Mouse (Mus musculus): ENCODE results near the gene Ccdc187.

Ccdc187 gene

DNA sequence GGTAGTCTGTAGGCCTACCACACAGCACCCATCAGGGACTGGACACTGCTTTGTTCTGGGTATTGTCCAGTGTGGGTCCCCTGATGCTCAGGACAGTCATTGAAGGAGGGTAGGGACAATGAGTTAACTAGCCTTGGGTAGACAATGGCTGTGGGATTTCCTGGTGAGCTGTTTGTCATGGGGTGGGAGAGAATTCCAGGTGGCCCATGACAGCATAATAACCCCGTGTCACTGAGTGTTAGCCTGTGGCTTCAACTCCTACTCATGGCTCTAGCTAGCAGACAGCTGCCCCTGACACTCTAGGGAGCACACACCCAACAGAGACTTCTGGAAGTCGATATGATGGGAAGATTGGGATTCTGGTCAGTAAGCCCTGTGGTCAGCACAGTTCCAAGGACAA is at the start of gene Ccdc187:
Ccdc187 (minus strand) TSS at position 101 of the 400 bp plus-strand sequence.
- DNase-seq: no peak

DNA sequence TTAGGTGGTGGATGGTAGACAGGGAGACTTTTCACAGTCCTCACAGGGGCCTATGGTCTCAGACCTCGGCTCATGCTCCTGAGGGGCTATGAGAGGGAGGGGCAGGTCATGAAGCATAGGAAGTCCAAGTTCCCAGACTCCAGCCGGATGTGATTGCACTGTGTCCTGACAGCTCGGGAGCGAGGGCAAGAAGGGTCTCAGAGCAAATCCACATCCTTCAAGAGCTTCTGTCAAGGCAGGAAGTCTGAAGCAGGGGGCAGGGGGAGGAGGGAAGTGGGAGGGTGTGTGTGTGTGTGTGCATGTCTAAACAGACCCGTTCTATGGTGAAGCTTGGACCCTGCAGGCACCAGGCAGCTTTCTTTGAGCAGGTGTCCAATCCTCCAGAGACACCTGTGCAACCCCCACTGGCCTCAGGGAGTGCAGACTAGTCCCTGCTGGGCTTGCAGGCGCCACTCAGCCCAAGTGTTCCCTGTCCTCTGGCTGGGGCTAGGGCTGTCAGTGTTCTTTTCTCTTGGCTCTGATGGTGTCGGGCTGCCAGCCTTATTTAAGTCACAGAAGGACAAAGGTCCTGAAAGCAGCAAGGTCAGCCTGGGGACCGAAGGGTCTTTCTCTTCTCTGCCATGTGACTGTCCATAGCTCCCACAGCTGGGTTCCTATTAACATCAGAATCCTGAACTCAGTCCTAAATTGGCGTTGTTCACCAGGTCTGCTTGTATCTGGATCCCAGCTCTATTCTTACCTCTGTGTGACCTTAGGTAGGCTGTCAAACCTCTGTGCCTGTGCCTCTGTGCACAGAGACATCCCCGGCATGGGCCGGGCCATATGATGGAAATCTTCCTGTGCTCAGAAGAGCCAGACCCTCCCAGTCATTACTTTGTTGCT is 48.5 kb upstream of the Ccdc187 start:
- DNase-seq: peak; percentile 65 to 77

DNA sequence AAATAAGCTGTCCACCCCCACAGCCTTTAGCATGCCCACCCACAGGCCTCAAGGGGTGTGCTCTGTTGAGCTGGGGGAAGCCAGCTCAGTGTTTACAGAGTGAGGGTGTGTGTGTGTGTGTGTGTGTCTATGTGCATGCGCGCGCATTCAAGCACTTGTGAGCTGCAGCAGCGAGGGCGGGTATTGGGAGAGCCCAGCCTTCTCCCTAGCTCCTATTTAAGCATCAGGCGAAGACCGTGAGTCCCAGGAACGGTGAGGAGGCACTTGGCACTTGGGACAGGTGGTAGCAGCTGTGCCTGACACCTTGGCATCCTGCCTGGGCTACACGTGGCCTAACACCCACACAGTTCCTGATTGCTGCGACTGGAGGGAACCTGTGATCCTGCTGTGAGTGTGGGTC is 47.7 kb upstream of the Ccdc187 start:
- peak; percentile 61 to 71 for DNase-seq

DNA sequence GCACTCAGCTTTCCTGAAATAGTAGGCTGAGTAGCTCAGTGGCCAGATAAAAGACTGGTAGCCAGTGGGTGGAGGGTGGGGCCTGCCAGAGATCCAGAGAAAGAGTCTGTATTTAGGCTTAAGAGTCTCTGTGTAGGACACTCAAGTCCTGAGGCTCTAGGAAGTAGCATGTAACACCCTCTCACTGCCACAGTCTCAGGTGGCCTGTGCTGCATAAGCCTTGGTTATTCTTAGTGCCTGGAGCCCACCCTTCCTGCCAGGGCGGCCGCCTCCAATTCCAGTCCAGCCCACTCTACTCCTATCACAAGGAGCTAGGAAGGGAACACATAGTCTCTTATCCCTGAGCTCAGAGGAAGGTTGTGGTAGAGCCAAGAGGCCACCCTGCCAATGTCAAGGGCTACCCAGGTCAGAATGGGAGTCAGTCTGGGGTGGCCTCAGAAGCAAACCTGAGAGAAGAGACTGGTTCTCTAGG is 47.2 kb upstream of the Ccdc187 start:
- DNase-seq: peak; percentile 36 to 67

DNA sequence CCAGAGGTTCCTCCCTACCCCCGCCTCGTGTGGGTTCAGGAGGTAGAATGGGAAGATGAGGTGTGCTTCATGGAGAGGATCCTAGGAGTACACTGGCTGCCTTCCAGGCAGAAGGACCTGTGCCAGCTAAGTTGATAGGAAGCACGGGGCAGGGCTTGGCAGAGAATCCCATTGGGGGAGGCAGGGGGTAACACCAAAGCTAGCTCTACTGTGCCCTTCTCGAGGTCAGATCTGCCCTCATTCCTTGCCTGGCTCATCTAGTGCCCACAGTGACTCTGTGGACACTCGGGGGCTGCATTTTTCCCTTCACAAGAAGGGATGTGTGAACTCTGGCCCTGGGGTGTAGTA is 44.8 kb upstream of the Ccdc187 start:
- peak in 1 of 2 experiments; percentile 66 for DNase-seq

DNA sequence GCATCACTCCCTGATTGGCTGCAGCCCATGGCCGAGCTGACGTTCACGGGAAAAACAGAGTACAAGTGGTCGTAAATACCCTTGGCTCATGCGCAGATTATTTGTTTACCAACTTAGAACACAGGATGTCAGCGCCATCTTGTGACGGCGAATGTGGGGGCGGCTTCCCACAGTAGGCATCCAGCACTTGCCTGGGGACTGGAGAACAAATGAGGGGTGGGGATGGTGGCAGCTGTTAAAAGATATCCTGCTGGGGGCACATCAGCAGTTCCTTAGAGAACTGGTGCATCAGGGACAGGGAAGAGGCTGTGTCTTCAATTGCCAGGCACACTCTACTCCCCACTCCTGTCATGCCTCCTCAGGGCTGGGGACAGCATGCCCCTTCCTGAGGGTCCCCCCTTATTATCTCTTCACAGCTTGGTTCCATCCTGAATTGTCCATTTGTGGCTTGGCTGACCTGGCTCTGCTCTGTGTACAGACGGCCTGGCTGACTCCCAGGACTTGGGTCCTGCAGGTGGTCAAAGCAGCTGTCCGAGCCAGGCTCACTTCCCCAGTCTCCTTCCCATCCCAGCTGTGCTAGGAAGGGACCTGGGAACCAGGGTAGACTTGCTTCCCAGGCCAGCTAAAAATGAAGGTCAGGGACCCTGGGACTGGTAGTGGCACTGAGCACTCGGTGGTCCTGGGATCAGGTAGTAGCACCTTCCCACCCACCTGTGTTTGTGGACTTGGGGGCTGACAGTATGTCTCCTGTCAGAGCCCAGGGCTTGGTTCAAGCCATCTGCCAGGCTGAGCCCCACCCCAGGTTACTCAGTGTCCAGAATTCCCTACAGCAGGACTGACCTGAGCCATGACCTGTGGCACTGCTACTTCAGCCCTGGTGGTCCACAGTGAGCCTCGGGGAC is 44.2 kb upstream of the Ccdc187 start:
- DNase-seq: no peak

DNA sequence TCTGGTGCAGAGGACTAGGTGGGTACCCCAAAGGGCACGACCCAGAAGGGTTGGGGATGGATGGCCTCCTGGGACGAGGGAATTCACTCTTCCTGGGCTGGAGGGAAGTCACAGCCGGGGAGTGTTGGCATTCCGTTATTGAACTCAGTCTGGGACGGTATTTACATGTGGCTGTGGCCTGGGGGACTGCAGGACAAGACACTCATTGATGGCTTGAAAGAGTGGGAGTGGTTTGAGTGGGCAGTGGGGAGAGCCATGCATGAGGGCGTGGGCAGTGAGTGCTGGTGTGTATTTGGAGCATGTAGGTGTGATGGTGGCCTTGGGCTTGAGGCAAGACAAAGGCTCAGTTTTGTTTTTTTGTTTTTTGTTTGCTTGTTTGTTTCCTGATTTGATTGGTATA is 36.3 kb upstream of the Ccdc187 start:
- DNase-seq: no peak

DNA sequence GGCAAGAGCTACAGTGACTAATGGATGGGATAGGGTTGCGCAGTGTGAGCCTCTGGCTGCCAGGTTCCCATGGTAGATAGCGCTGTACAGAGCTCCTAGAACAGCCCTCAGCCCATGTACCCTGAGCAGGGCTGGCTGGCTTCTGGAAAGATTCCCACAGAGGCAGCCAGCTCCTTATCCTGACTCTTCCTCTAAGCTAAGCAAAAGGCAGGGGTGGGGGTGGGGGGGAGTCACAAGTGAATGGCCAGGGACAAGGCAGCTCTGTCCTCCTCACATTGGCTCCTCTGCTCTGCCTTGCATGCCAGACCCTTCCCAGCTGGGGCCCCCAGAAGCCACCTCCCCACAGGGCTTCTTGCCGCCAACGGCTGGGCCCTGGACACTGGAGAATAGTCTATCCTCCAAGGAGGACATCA is 35.7 kb upstream of the Ccdc187 start:
- DNase-seq: no peak

DNA sequence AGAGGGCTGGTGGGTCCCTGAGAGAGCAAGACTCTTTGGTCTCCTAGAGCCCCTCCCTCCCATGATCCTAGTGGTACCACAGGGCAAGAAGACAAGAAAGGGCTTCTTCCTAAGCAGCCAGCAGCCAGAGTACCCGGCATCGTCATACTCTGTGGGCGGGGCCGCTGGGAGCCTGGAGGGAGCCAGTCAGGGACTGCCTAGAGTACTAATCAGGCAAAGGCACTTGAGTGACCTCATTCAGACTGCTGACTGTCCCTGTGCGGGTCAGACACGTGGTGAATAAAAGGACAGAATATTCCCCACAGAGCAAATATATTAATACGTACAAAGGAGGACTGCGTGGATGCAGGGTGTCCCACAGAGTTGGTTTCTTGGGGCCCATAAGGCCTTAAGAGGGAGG is 35.0 kb upstream of the Ccdc187 start:
- DNase-seq: peak in 1 of 2 experiments; percentile 15

DNA sequence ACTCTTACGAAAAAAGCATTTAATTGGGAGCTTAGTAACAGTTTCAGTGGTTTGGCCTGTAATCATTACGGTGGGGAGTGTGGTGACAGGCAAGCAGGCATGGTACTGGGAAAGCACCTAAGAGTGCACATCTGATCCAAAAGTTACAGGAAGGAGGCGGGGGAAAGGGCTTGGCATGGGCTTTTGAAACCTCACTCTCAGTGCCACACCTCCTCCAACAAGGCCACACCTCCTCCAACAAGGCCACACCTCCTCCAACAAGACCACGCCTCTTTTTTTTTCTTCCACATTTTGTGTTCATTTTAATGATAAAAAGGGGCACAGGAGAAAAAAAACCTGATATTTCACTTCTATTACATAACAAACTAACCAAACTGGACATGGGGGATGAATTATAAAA is 33.5 kb upstream of the Ccdc187 start:
- DNase-seq: peak in 1 of 2 experiments; percentile 36

DNA sequence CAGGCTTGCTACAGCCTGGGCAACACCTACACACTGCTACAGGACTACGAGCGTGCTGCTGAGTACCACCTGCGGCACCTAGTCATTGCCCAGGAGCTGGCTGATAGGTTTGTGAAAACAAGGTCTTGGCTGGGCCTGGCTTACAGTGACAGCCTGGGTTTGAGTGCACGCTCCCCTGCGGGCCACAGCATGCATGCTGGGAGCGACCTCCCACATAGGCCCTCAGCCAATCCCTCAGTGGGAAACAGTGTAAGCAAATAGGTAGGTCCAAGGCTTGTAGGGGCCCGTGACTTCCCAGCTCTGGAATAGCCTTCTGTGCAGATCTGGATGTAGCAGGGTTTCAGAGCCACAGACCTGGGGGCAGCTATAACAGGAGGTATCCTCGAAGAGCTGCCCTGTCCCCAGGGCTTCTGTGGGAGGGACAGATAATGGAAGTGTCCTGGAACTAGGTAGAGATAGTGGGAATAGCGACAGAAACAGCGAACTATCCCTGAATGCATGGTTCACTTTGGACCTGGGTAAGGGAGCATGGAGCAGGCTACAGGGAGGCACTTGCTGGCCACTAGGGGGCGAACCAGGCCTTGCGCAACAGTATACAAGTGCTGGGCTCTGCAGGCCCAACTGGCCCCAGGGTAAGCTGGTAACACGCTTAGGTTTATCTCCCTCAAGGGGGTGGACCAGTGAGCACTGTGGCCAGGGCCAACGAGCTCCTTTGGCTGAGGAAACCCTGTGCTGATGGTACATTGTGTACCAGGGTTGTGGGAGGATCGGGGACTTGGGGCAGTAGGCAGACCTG is 31.2 kb upstream of the Ccdc187 start:
- peak in 1 of 2 experiments; percentile 85 for DNase-seq

DNA sequence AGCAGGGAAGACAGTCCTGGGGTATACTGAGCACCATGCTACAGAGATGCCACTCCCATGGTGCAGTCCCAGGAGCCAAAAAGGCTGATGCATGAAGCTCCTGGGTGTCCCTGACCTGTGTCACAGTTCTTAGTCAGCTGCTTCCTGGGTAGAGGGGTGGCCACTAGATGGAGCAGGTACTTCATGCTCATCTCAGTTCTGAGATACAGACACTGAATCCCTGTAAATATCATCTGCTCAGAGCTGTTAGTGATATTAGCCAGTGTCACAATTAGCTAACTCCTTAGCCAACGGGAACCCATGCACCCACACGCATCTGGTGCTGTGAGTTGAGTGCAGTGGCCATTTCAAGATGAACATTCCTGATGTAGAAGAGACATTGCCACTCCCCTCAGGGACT is 30.6 kb upstream of the Ccdc187 start:
- peak in 1 of 2 experiments; percentile 74 for DNase-seq

DNA sequence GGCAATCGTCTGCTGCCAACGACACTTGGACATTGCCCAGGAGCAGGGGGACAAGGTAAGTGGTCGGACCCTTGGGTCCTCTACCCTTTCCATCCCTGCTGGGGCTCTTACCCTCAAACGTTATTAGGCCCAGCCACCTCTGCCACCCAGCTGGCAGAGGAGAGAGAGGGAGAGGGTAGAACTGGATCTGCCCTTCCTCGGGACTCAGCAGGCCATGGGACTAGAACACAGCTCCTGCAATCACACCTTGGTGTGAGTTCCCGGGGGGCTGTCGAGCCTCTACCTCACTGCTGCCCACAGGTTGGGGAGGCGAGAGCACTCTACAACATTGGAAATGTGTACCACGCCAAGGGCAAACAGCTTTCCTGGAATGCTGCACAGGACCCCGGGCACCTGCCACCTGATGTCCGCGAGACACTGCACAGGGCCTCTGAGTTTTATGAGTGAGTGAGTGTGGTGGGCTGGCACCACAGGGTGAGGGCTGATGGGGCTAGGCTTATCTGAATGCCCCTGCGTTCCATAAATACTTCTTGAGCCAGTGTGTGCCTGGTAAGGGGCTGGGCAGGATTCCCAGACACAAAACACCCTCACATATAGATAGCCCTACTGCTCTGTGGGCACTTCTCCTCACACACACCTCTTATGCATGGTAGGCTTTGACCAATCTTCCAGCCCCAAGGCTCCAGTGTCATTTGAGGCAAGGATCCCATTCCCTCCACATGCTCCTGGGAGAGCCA is 29.4 kb upstream of the Ccdc187 start:
- DNase-seq: no peak

DNA sequence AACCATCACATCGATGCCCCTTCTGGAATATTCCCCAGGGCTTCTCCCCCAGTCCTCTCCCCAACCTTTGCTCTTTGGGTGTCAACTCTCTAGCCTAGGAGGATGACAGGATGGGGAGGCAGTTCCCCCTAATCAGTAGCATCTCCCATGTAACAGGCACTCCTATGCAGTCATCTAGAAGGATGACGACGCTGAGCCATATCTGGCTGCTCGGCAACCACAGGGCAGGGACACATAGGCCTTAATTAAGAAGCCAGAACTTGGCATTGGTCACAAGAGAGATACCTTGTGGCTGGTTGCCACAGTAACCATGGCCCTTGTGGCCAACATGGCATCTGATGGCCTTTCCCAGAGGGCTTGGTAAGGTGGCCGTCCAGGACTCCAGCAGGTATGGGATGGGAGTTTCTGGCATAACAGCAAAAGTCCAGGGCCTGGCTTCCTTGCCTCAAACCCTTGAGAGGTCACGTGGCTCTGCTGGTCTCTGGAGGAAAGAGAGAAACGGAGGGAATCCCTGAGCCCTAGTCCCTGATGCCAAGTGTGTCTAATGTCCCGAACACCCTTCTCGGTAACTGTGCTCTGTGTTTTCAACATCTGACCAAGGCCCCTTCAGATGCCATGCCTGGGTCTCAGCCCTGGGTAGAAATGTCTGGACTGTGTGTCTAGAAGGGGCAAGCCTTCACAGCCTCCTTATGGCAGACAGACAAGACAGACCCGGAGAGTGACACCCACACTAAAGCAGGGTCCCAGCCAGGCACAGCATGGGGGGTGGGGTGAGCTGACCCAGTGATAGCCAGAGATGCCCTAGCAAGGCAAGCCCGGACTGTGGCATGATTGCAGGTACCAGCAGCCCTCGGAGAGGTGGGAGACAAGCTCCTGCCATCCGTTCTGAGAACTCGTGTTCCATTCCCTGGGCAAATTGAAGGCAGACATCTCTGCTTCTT is 26.2 kb upstream of the Ccdc187 start:
- no peak for DNase-seq

DNA sequence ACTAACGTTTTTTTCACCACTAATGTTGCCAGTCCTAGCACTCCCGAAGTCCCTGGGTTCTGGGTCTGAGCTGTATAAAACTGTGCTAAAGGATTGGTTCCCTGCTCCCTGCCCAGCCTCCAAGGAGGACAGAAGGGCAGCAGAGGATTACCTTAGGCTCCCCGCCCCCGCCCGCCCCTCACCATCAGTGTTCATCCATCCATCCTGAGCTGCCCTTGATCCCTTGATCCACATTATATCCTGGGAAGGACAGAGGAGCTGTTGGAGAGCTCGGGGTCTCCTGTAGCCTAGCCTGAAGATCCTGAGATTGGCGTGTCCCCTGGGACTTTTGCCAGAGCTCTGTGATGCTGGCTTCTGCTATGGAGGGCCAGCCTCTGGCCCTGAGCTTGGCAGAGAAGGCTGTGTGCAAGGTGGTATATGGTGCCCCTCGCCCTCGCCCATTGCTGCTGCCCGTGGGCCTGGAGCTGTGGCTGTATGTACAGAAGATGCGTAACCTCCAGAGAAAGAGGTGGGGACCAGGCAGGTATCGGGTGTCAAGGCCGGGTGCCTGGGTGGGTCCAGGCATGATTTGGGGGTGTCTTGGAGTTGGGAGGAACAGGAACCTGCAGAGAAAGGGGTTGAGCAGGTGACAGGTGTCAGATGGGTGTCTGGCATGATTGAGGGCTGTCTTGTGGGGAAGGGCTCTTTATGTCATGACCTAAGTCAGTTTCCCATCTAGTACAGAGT is 25.3 kb upstream of the Ccdc187 start:
- no peak for DNase-seq

DNA sequence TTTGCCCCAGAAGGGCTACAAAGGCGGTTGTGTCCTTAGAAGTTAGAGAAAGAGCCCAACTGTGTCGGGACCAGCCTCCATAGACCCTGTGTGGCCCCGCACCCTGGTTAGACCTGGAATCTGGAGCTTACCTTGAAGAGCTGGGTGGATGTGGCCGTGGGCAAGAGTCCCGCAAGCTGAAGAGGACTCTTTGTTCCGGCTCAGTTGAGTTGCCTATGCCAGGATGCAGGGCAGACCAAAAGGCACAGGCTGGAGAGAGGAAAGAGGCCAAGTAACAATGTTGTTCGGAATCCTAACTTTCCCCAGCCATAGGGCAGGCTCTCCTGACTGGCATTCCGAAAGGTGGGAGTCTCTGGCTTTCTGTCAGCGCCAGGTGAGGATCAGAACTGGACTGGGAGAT is 24.8 kb upstream of the Ccdc187 start:
- no peak for DNase-seq

DNA sequence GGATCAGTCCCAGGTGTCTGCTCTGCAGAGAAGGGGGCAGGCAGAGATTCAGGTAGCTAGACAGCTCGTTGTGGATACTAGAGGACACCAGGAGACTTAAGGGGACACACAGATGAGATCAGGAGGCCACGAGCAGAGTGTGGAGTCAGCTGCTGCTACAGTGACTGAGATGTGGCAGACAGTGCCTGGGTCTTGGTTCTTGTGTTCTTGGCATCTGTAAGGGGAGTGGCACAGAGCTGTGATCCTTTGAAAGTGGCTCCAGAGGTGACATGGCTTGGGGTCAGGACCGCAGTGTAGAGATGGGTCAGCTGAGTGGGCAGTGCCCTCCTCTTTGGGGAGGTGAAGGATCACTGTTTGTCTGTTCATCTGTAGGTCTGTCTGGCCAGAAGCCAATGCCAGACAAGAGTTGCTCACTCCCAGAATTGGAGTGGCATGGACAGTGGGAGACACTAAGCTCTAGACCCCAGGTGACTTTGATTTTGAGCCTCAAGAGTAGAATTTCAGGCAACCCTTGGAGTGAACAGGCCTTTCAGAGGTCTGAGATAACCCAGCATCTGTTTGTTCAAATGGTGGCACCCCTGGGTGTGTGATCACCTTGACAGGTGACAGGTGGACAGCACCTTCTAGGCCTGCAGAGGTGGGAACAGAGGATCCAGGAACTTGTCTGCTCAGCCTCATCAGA is 23.8 kb upstream of the Ccdc187 start:
- no peak for DNase-seq

DNA sequence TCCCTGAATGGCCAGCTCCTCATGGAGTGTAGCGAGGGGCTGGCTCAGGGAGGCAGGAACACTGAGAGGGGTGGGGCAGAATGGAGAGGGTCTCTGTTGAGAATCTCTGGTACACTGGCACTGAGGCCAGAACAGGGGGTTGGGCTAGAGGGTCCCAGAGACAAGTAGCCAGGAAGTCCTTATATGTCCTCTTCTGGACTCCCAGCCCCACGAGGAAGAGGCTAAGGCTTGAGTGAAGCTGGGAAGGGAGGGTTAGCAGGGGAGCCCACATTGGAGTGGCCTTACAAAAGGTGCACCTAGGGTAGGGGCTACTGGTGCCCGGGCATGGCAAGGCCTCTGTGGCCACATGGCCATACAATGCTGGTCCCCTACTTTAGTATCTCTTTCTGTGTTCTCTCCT is 23.0 kb upstream of the Ccdc187 start:
- no peak for DNase-seq

DNA sequence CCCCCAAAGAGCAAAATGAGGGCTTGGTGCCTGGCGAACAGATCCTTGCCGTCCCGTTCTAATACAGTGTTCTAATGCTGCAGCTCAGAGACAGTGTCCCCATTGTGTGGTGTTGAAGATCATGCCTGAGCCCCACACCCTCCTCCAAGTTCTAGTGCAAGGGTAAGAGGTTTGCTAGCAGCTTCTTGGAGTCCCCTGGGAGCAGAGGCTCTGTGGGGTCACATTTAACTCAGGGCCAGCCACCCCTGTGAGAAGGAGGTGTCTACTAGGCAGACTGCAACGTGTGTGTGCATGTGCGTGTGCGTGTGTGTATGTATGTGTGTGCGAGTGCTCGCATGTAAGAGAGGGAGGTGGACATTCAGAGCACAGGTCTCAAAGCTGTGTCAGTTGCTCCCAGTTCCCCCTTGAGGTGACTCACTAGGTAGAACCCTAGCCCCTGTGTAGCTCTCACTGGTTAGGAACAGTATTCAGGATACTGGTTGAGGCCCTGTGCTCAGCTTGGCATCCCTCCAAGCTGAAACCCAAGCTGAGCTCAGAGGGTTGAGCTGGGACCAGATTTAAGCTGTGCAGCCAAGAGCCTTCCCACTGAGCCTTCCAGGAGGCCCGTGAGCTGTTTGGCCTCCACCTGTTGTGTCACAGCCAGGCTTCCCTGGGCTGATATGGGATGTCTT is 22.4 kb upstream of the Ccdc187 start:
- peak in 1 of 2 experiments; percentile 36 for DNase-seq
